In genomic region chr11:69656065-69656455, GRCm38 (mm10) we compare ENCODE assay signal across 11 mouse cellular contexts. TPM values are rescaled to one million over a fixed set of nuclear protein-coding genes. Genes with fewer than 3 reads are reported as not detected.
DNase-seq lines count a peak whose midpoint lies in the region; ATAC-seq and TF ChIP-seq lines count a peak whose summit lies in the region.
"Had no signal": no experiment of that assay in that cellular context is flagged by ENCODE, and none has a peak within 500 bp of the region (broad histone marks: within the 10 kb centered on the region; RNA-seq: fewer than 3 reads in every experiment).

No protein-coding gene starts in this region.

- H3K27ac ChIP-seq in hindbrain, embryonic 10.5 days: peak overlapping the region; percentile 66
- no peak overlapping the region for H3K27ac ChIP-seq in hindbrain, embryonic 14.5 days
- no peak overlapping the region for H3K27ac ChIP-seq in limb, embryonic 14.5 days (replicated peaks; ENCODE audit: low read depth, low read length)
- H3K27ac ChIP-seq: liver, embryonic 14.5 days; macrophage had no signal

- no peaks in the 10 kb centered on the region for H3K9me3 ChIP-seq in hindbrain, embryonic 10.5 days
- no peaks in the 10 kb centered on the region for H3K9me3 ChIP-seq in hindbrain, embryonic 14.5 days (ENCODE audit: control insufficient read depth, low read length)
- no peaks in the 10 kb centered on the region for H3K9me3 ChIP-seq in limb, embryonic 14.5 days (ENCODE audit: control insufficient read depth, low read length)

- H3K9ac ChIP-seq in hindbrain, embryonic 14.5 days: no peak overlapping the region
- peak overlapping the region; percentile 38; the same call in 1 of the 2 replicates for H3K9ac ChIP-seq in limb, embryonic 14.5 days (ENCODE audit: low read depth, low read length, severe bottlenecking)
- H3K9ac ChIP-seq: liver, embryonic 14.5 days had no signal

- H3K4me3 ChIP-seq in hindbrain, embryonic 10.5 days: 0 out of 2 replicates have a peak overlapping the region, but pooled peaks have one; percentile 9
- no peak overlapping the region for H3K4me3 ChIP-seq in hindbrain, embryonic 14.5 days (replicated peaks; ENCODE audit: low read length)
- H3K4me3 ChIP-seq in limb, embryonic 14.5 days (replicated peaks; ENCODE audit: low read length): no peak overlapping the region

- no peak for TF ChIP-seq POLR2A in limb, embryonic 14.5 days (IDR thresholded peaks at IDR 0.05; ENCODE audit: borderline replicate concordance, extremely low read depth, insufficient read depth, insufficient read length)

- 81% methylated on average over 5 of the region's 5 CpGs for WGBS in hindbrain, embryonic 10.5 days
- 90% methylated on average over 5 of the region's 5 CpGs for WGBS in hindbrain, embryonic 14.5 days
- 62% methylated on average over 5 of the region's 5 CpGs for WGBS in limb, embryonic 14.5 days

- H3K27me3 ChIP-seq in hindbrain, embryonic 10.5 days (ENCODE audit: insufficient read depth, poor library complexity, severe bottlenecking): no peaks in the 10 kb centered on the region
- no peaks in the 10 kb centered on the region for H3K27me3 ChIP-seq in hindbrain, embryonic 14.5 days (ENCODE audit: control insufficient read depth, insufficient read depth, low read length)
- no peaks in the 10 kb centered on the region for H3K27me3 ChIP-seq in limb, embryonic 14.5 days (ENCODE audit: control insufficient read depth, insufficient read depth, low read length)

- DNase-seq in hindbrain, embryonic 10.5 days (ENCODE audit: low spot score): no peak
- DNase-seq in hindbrain, embryonic 14.5 days (ENCODE audit: low spot score): no peak
- peak; percentile 55 to 68 for DNase-seq in urinary bladder, adult 18-20 months (ENCODE audit: low spot score in 2 of 2)
- DNase-seq in urinary bladder, postnatal 4 days (ENCODE audit: low spot score in 2 of 2): no peak
- no peak for DNase-seq in limb, embryonic 14.5 days (ENCODE audit: low spot score)
- DNase-seq in frontal cortex, adult 2 months (ENCODE audit: extremely low spot score in 1 of 2, low spot score in 1 of 2): no peak
- no peak for DNase-seq in T-cell, adult 2 months (ENCODE audit: low spot score)

- no peak overlapping the region for H3K4me2 ChIP-seq in hindbrain, embryonic 14.5 days (replicated peaks)
- peak overlapping the region; percentile 7; the same call in 1 of the 2 replicates for H3K4me2 ChIP-seq in limb, embryonic 14.5 days (replicated peaks; ENCODE audit: low read depth, low read length, severe bottlenecking)

- H3K36me3 ChIP-seq in hindbrain, embryonic 10.5 days: peaks cover 91% of the 10 kb centered on the region
- H3K36me3 ChIP-seq in hindbrain, embryonic 14.5 days (replicated peaks; ENCODE audit: control insufficient read depth, insufficient read depth): peaks cover 82% of the 10 kb centered on the region
- H3K36me3 ChIP-seq in limb, embryonic 14.5 days (ENCODE audit: control insufficient read depth, insufficient read depth, low read length): peaks cover 81% of the 10 kb centered on the region

- no peak for ATAC-seq in hindbrain, embryonic 14.5 days (ENCODE audit: low FRiP score)
- ATAC-seq in limb, embryonic 14.5 days (ENCODE audit: low FRiP score, low read depth): no peak

- peaks cover 37% of the 10 kb centered on the region for H3K4me1 ChIP-seq in hindbrain, embryonic 10.5 days (replicated peaks)
- no peaks in the 10 kb centered on the region for H3K4me1 ChIP-seq in hindbrain, embryonic 14.5 days (replicated peaks; ENCODE audit: control insufficient read depth, insufficient read depth, low read length)
- H3K4me1 ChIP-seq in limb, embryonic 14.5 days (ENCODE audit: control insufficient read depth, insufficient read depth, low read length): peaks cover 12% of the 10 kb centered on the region

RNA-seq across cellular contexts. Expression of gene Sox15, which starts 0.9 kb away (rescaled TPM):
- 0.37 TPM in 1 of 2 replicates, not detected in the other for polyA plus RNA-seq in hindbrain, embryonic 10.5 days (2016; fragmentation: Nextera tagmentation; extraction: Ambion mirVana)
- not detected in 2 replicates for polyA plus RNA-seq in hindbrain, embryonic 14.5 days (2014; fragmentation: Nextera tagmentation; extraction: Ambion mirVana)
- polyA plus RNA-seq in limb, embryonic 14.5 days (2012; rRNA removed): 1.5 and 2.1 TPM in 2 replicates
- polyA plus RNA-seq in limb, embryonic 14.5 days (2014; fragmentation: Nextera tagmentation; extraction: Ambion mirVana): 1.0 and 3.0 TPM in 2 replicates
- 0.34 TPM in 1 of 2 replicates, not detected in the other for polyA plus RNA-seq in frontal cortex, adult 2 months (2012; rRNA removed)
- polyA plus RNA-seq: hindbrain, embryonic 11.5 days; liver, embryonic 14.5 days; macrophage; small intestine, adult 2 months had no signal

RNA-seq across cellular contexts. Expression of gene Mpdu1, which starts 6.4 kb away (rescaled TPM):
- 80.6 and 88.3 TPM in 2 replicates for polyA plus RNA-seq in hindbrain, embryonic 10.5 days (2016; fragmentation: Nextera tagmentation; extraction: Ambion mirVana)
- 47.4 and 63.7 TPM in 2 replicates for polyA plus RNA-seq in hindbrain, embryonic 14.5 days (2014; fragmentation: Nextera tagmentation; extraction: Ambion mirVana)
- polyA plus RNA-seq in limb, embryonic 14.5 days (2012; rRNA removed): 117 and 155 TPM in 2 replicates
- polyA plus RNA-seq in limb, embryonic 14.5 days (2014; fragmentation: Nextera tagmentation; extraction: Ambion mirVana): 28.9 and 30.8 TPM in 2 replicates
- 104 and 113 TPM in 2 replicates for polyA plus RNA-seq in frontal cortex, adult 2 months (2012; rRNA removed)

RNA-seq across cellular contexts. Expression of gene Cd68, which starts 9.9 kb away (rescaled TPM):
- 7.2 and 8.7 TPM in 2 replicates for polyA plus RNA-seq in hindbrain, embryonic 10.5 days (2016; fragmentation: Nextera tagmentation; extraction: Ambion mirVana)
- polyA plus RNA-seq in hindbrain, embryonic 14.5 days (2014; fragmentation: Nextera tagmentation; extraction: Ambion mirVana): 8.0 and 10.3 TPM in 2 replicates
- polyA plus RNA-seq in limb, embryonic 14.5 days (2012; rRNA removed): 16.6 and 24.3 TPM in 2 replicates
- polyA plus RNA-seq in limb, embryonic 14.5 days (2014; fragmentation: Nextera tagmentation; extraction: Ambion mirVana): 20.5 and 24.7 TPM in 2 replicates
- polyA plus RNA-seq in frontal cortex, adult 2 months (2012; rRNA removed): 13.7 TPM in 2 replicates

RNA-seq across cellular contexts. Expression of gene Eif4a1, which starts 16.2 kb away (rescaled TPM):
- 740 and 935 TPM in 2 replicates for polyA plus RNA-seq in hindbrain, embryonic 10.5 days (2016; fragmentation: Nextera tagmentation; extraction: Ambion mirVana)
- 559 and 579 TPM in 2 replicates for polyA plus RNA-seq in hindbrain, embryonic 14.5 days (2014; fragmentation: Nextera tagmentation; extraction: Ambion mirVana)
- 887 and 919 TPM in 2 replicates for polyA plus RNA-seq in limb, embryonic 14.5 days (2012; rRNA removed)
- polyA plus RNA-seq in limb, embryonic 14.5 days (2014; fragmentation: Nextera tagmentation; extraction: Ambion mirVana): 547 and 561 TPM in 2 replicates
- polyA plus RNA-seq in frontal cortex, adult 2 months (2012; rRNA removed): 365 and 370 TPM in 2 replicates

RNA-seq across cellular contexts. Expression of gene Fxr2, which starts 23.3 kb away (rescaled TPM):
- 37.9 and 47.4 TPM in 2 replicates for polyA plus RNA-seq in hindbrain, embryonic 10.5 days (2016; fragmentation: Nextera tagmentation; extraction: Ambion mirVana)
- polyA plus RNA-seq in hindbrain, embryonic 14.5 days (2014; fragmentation: Nextera tagmentation; extraction: Ambion mirVana): 27.9 and 35.1 TPM in 2 replicates
- 122 and 125 TPM in 2 replicates for polyA plus RNA-seq in limb, embryonic 14.5 days (2012; rRNA removed)
- 28.9 and 33.8 TPM in 2 replicates for polyA plus RNA-seq in limb, embryonic 14.5 days (2014; fragmentation: Nextera tagmentation; extraction: Ambion mirVana)
- 136 and 154 TPM in 2 replicates for polyA plus RNA-seq in frontal cortex, adult 2 months (2012; rRNA removed)

Comparison
In these comparisons a context has a peak if more than half of its experiments do, and no peak if none do; other contexts are left out.
1. DNase-seq: peak in urinary bladder, adult 18-20 months (2 of 2); none in hindbrain, embryonic 10.5 days (single experiment), hindbrain, embryonic 14.5 days (single experiment), urinary bladder, postnatal 4 days (0 of 2), limb, embryonic 14.5 days (single experiment), frontal cortex, adult 2 months (0 of 2) and T-cell, adult 2 months (single experiment).